Mouse (Mus musculus) T-helper 1 cell (primary cell): ENCODE data around the gene Supt3.

Experiments used
- in situ Hi-C: fragments of 300-600 bp; cut with MboI, MseI; formaldehyde crosslinking; loops from one replicate; pipeline ENCODE4 v1.15.1; 2025; ENCODE audit warnings: high pct_unique_total_duplicates

The Supt3 gene

GRCm38 (mm10) chr17:44776738-44777270 is at the start of gene Supt3:
TSS of gene Supt3 (plus strand) at chr17:44777152.
- in situ Hi-C loops: loop anchor here (5.0 kb wide), 1 partner anchor 40 kb away; no protein-coding TSS in a partner anchor

- in situ Hi-C loops: no loop called here
These were observed 49.3 kb upstream of the Supt3 start for GRCm38 (mm10) chr17:44727675-44728074.

- in situ Hi-C loops: no loop called here
These were observed 48.5 kb upstream of the Supt3 start for GRCm38 (mm10) chr17:44728464-44728863.

- in situ Hi-C loops: loop anchor here (10.0 kb wide), 1 partner anchor 521 kb away; no protein-coding TSS in a partner anchor
These were observed 43.2 kb upstream of the Supt3 start for GRCm38 (mm10) chr17:44733544-44734310.

- in situ Hi-C loops: loop anchor here (5.0 to 10.0 kb wide), 4 partner anchors 43 to 520 kb away; partner anchors contain the start of gene Supt3
These were observed 42.3 kb upstream of the Supt3 start for GRCm38 (mm10) chr17:44734501-44735222.

- in situ Hi-C loops: loop anchor here (5.0 to 10.0 kb wide), 4 partner anchors 42 to 519 kb away; partner anchors contain the start of gene Supt3
These were observed 41.5 kb upstream of the Supt3 start for GRCm38 (mm10) chr17:44735223-44735990.

GRCm38 (mm10) chr17:44735991-44736561 is 40.9 kb upstream of the Supt3 start:
- in situ Hi-C loops: loop anchor here (5.0 to 10.0 kb wide), 4 partner anchors 41 to 519 kb away; partner anchors contain the start of gene Supt3

- in situ Hi-C loops: loop anchor here (5.0 to 10.0 kb wide), 4 partner anchors 40 to 517 kb away; partner anchors contain the start of gene Supt3
These were observed 39.5 kb upstream of the Supt3 start for GRCm38 (mm10) chr17:44737275-44738120.

GRCm38 (mm10) chr17:44738121-44738637 is 38.8 kb upstream of the Supt3 start:
- in situ Hi-C loops: loop anchor here (5.0 to 10.0 kb wide), 4 partner anchors 39 to 517 kb away; partner anchors contain the start of gene Supt3

GRCm38 (mm10) chr17:44742246-44742645 is 34.7 kb upstream of the Supt3 start:
- in situ Hi-C loops: loop anchor here (10.0 kb wide), 1 partner anchor 287 kb away; no protein-coding TSS in a partner anchor

- in situ Hi-C loops: loop anchor here (10.0 kb wide), 1 partner anchor 289 kb away; no protein-coding TSS in a partner anchor
These were observed 33.2 kb upstream of the Supt3 start for GRCm38 (mm10) chr17:44743780-44744179.

GRCm38 (mm10) chr17:44745378-44745777 is 31.6 kb upstream of the Supt3 start:
- in situ Hi-C loops: loop anchor here (10.0 kb wide), 1 partner anchor 291 kb away; no protein-coding TSS in a partner anchor

GRCm38 (mm10) chr17:44766318-44766717 is 10.6 kb upstream of the Supt3 start:
- in situ Hi-C loops: no loop called here

GRCm38 (mm10) chr17:44766975-44767374 is 10.0 kb upstream of the Supt3 start:
- in situ Hi-C loops: no loop called here

GRCm38 (mm10) chr17:44767375-44767774 is 9.6 kb upstream of the Supt3 start:
- in situ Hi-C loops: no loop called here

GRCm38 (mm10) chr17:44768522-44768921 is 8.4 kb upstream of the Supt3 start:
- in situ Hi-C loops: no loop called here

- in situ Hi-C loops: no loop called here
These were observed 6.1 kb upstream of the Supt3 start for GRCm38 (mm10) chr17:44770871-44771270.

GRCm38 (mm10) chr17:44772576-44772975 is 4.4 kb upstream of the Supt3 start:
- in situ Hi-C loops: no loop called here

GRCm38 (mm10) chr17:44777337-44777804 is 419 bp downstream of the Supt3 start:
- in situ Hi-C loops: loop anchor here (5.0 kb wide), 1 partner anchor 40 kb away; no protein-coding TSS in a partner anchor
